Mouse (Mus musculus) embryo, embryonic 10 days (tissue): ENCODE measurements around the gene Ogfr.
A peak's percentile ranks its signal among the peaks of the same experiment; 100 is the strongest.

Experiments used
- DNase-seq: peaks from one replicate; pipeline ENCODE4 v3.0.0-alpha.2; 2015; ENCODE audit warnings: low spot score

Ogfr gene

DNA sequence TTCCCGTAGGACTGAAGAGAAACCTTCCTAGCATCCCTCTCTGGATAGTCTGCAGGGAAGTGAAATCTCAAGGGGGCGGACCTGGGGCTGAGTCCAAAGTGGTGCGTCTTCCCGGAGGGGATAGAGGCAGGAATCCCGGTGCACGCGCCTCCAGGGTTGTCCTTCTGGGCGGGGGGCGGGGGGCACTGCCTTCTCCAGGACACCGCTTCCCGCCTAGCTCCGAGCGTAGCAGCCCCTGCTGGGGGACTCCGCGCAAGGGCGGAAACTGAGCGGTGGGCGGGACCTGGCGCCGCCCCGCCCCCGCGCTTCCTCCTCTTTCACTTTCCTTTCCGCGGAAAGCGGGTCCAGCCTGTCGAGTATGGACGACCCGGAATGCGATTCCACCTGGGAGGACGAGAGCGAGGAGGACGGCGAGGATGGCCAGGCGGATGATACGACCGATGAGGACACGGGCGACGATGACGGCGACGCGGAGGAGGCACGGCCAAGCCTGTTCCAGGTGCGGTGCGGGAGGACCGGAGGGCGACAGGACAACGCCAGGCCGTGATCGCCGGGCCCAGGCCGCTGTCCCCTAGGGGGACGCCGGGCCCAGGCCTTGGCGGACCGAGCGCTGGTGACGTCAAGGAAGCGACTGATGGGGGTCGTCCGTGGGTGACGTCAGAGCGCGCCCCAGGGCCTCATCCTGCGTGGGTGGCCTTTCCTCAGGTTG, at the start of gene Ogfr:
Ogfr (plus strand) TSS at position 123 of the 709 bp plus-strand sequence.
- peak; percentile 90 for DNase-seq

DNA sequence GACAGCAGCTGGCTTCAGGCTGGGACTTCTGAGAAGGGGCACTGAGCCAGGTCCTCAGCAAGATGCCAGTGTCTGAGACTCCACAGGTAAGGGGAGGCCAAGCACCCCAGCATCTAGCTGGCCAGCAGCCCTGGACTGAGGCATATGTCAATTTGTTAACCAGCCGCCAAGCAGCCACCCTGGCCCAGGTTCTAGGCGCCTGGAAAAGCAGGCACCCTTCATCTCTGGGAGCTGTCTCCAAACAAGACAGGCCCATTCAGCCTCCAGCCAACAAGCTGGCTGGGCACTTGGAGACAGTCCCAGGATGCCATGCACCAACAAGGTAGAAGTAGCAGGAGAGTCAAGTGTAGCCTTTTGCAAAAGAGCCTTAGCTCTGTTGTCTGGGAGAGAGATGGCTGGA, 45.4 kb upstream of the Ogfr start:
- DNase-seq, result no peak

DNA sequence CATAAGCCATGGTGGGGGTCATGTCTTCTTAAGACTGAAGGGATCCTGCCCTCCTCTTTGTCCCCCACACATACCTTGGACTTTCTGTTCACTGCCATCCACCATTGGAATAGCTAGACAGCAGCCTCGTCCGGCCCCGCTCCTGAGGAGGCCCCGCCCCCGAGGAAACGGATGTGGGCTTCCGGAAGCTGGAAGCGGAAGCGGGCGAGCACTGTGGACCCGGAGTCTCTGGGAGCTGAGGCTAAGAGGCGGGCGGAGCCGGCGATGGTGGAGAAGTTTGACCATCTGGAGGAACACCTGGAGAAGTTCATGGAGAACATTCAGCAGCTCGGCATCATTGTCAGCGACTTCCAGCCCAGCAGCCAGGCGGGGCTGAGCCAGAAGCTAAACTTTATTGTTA, 44.0 kb upstream of the Ogfr start:
- DNase-seq, result no peak

DNA sequence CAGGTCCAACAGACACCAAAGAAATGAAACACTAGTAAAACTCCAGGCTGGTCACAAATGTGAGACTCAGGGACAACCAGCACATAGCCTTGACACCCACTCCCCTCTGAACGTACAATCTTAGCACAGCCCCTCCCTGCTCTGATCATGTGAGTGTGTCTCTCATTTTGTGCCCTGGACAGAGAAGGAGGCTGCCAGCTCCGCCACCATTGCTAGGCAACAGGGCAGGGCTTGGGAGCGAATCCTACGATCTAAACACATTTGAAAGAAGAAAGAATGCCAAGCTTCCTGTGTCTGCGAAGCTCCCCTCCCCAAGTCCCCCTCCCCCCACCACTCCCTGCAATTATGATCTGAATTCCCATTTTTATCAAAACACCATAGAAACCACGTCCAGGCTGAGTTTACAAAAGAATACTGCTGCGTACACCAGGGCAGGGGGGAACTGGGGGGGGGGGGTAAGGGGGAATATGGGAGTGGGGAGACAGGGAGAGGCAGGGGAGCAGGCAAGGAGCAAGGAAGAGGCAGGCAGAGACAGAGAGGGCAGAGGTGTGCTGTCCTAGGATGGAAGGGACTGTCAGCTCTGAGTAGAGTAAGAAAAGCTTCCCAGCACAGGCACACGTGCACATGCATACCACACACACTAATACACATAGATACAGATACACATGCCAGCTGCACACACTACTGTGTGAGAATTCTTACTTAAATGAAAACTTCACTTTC, 41.5 kb upstream of the Ogfr start:
- DNase-seq, result peak; percentile 36

DNA sequence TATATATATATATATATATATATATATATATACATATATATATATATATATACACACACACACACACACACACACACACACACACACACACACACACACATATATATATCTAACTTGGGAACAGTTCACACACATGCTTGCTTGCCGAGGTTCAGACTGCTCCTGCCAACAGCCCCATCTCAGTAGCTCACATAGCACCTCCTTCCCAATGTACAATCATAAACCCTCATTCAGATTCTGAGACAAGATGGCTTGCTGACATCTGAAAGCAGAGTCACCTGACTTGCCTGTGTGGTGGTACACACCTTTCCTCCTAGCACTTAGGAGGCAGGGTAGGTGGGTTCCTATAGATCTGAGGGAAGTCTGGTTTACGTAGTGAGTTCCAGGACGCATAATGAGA, 36.7 kb upstream of the Ogfr start:
- DNase-seq, result no peak

GRCm38 (mm10) chr2:180555219-180555618, 33.8 kb upstream of the Ogfr start:
- DNase-seq, result peak; percentile 23

- DNase-seq, result no peak
These were observed 32.6 kb upstream of the Ogfr start for GRCm38 (mm10) chr2:180556470-180556869.

- DNase-seq, result peak; percentile 25
These were observed 28.8 kb upstream of the Ogfr start for GRCm38 (mm10) chr2:180560245-180560644.

DNA sequence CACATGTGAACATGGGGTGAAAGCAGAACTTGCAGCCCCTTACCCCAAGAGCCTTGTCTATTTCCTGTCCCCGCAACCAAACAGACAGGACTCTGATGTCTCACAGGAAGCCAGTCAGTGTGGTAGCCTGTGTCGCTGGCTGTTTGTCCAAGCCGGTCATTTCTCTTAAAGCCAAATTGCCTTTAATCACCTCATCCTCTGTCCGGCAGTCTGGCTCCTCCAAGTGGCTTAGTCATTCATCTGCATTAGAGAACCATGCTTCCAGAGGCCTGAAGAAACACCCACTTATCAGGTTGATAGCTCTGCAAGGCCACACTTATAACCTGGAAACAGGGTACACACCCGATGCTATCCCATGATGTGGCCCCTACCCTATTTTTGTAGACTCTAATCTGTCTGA, 26.9 kb upstream of the Ogfr start:
- no peak for DNase-seq

- DNase-seq, result no peak
These were observed 25.7 kb upstream of the Ogfr start for GRCm38 (mm10) chr2:180563296-180563695.

GRCm38 (mm10) chr2:180563841-180564240, 25.2 kb upstream of the Ogfr start:
- no peak for DNase-seq

GRCm38 (mm10) chr2:180566240-180566913, 22.7 kb upstream of the Ogfr start:
- DNase-seq, result peak; percentile 79

- DNase-seq, result no peak
These were observed 19.9 kb upstream of the Ogfr start for GRCm38 (mm10) chr2:180569028-180569643.

- peak; percentile 38 for DNase-seq
These were observed 12.6 kb upstream of the Ogfr start for GRCm38 (mm10) chr2:180576482-180576881.

GRCm38 (mm10) chr2:180578686-180579085, 10.4 kb upstream of the Ogfr start:
- peak; percentile 86 for DNase-seq

DNA sequence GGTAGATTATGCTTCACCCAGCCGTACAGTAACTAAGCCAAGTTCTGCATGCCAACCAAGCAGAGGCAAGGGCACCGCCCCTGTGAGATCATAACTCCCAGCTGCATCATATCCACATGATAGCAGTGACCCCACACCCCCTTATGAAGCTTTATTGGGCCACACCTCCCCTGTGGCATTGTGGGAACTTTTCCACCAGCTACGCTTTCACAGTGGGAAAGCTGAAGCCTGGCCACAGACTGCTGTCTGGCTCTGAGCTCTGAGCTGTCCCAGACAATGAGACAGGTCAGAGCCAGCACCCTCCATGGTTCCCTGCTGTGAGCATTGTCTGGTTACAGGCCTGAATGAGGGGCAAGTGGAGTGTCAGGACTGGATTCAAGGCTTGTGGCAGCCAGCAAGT, 8.0 kb upstream of the Ogfr start, which contains the start of gene Mrgbp:
Mrgbp (plus strand) TSS at position 303 of the 400 bp plus-strand sequence.
- no peak for DNase-seq

- peak; percentile 97 for DNase-seq
These were observed 6.4 kb upstream of the Ogfr start for GRCm38 (mm10) chr2:180582481-180583153.

GRCm38 (mm10) chr2:180583154-180583507, 5.9 kb upstream of the Ogfr start:
- no peak for DNase-seq

DNA sequence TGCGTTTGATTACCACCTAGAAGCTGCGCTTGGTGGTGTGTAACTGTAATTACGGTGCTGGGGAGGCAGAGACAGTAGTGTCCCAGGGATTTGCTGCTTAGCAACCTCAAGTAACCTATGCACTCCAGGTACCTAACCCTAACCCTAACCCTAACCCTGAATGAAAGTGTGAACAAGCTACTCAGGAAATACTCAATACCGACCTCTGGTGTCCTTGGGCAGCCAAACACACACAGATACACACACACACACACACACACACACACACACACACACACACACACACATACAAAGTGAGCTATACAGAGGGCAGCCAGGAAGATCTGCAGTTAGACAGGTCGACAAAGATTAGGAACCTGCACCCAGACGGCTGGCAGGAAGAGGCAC, 316 bp upstream of the Ogfr start:
- DNase-seq, result no peak

- no peak for DNase-seq
These were observed 8.4 kb downstream of the Ogfr start, which contains the start of gene Col9a3 for GRCm38 (mm10) chr2:180597490-180597889. Gene Col9a3, plus strand, starts transcription at chr2:180597790.

DNA sequence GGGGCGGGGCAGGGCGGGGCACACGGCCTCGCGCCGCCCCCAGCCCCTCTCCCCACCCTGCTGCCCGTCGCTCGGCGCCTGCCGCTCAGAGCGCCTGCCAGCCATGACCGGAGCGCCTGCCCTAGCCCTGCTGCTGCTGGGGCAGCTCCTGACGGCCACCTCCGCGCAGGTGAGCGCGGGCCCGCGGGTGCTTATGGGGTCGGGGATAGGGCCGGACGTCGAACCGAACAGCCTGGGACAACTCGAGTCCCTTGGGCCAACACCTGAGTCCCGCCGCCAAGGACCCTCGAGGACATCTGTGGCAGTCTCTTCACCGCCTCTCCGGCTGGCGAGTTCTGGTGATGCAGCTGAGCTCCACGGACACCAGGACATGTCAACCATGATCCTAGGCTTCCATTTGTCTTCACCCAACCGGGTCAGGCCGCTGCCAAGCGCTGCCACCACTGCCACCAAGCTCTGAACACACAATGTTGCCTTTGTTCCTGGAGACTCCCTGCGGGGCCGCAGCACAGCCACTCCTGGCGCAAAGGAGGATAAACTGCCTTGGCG, 9.2 kb downstream of the Ogfr start:
- DNase-seq, result peak; percentile 36

DNA sequence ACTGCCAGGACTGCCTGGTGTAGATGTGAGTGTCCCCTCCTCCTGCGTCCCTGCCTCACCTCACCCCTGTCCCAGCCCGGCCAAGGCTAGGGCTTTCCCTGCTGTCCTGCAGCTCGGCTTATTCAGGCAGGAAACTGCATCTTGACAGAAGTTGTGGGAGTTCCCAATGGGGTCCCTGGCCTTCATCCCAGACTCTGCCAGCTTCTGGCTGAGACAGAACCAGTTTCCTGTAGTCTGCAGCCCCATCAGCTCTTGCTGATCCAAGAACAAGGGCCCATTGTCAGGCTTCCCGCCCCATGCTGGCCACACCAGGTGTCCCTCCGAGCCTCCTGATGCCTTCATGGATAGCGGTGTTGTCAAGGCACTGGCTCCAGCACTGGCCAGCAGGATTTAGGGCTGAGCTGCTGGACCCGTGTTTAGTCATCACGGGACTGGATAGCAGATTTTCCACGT, 11.6 kb downstream of the Ogfr start:
- no peak for DNase-seq
